In genomic region chr9:78482386-78482785, GRCm38 (mm10) we compare ENCODE assay signal across 8 mouse cellular contexts. TPM values are rescaled to one million over a fixed set of nuclear protein-coding genes. Genes with fewer than 3 reads are reported as not detected.
DNase-seq lines count a peak whose midpoint lies in the region; ATAC-seq lines count a peak whose summit lies in the region.

No protein-coding gene starts in this region.

- no peaks in the 10 kb centered on the region for H3K9me3 ChIP-seq in heart, embryonic 11.5 days (replicated peaks; ENCODE audit: control insufficient read depth, low read length)
- H3K9me3 ChIP-seq in hindbrain, embryonic 15.5 days: no peaks in the 10 kb centered on the region
- no peaks in the 10 kb centered on the region for H3K9me3 ChIP-seq in midbrain, embryonic 11.5 days (ENCODE audit: control insufficient read depth, low read length)

- H3K4me1 ChIP-seq in heart, embryonic 11.5 days (ENCODE audit: control insufficient read depth, insufficient read depth, low read length): peaks cover 6% of the 10 kb centered on the region
- peaks cover 31% of the 10 kb centered on the region for H3K4me1 ChIP-seq in hindbrain, embryonic 15.5 days (replicated peaks)
- H3K4me1 ChIP-seq in midbrain, embryonic 11.5 days (ENCODE audit: control insufficient read depth, insufficient read depth, low read length): peaks cover 8% of the 10 kb centered on the region

- intact Hi-C loops in heart, postnatal 36 days (cut with DNase I): loop anchor here (2.0 kb wide), 1 partner anchor 38 kb away; no protein-coding TSS in a partner anchor
- intact Hi-C loops in gastrocnemius, postnatal 14 days (cut with DNase I; ENCODE audit: low total_unique reads): no loop called here

- H3K27me3 ChIP-seq in heart, embryonic 11.5 days (ENCODE audit: control insufficient read depth, insufficient read depth, low read length): no peaks in the 10 kb centered on the region
- H3K27me3 ChIP-seq in hindbrain, embryonic 15.5 days: no peaks in the 10 kb centered on the region
- H3K27me3 ChIP-seq in midbrain, embryonic 11.5 days (ENCODE audit: control insufficient read depth, insufficient read depth, low read length): no peaks in the 10 kb centered on the region

- no peak for ATAC-seq in heart, embryonic 11.5 days (replicated peaks; ENCODE audit: insufficient number of reproducible peaks, low FRiP score, low TSS enrichment)
- ATAC-seq in hindbrain, embryonic 15.5 days (ENCODE audit: low FRiP score, low read depth): no peak
- no peak for ATAC-seq in midbrain, embryonic 11.5 days (ENCODE audit: low FRiP score)

- peak overlapping the region; percentile 96 for H3K27ac ChIP-seq in heart, embryonic 11.5 days (ENCODE audit: low read depth, low read length)
- H3K27ac ChIP-seq in hindbrain, embryonic 15.5 days (replicated peaks): peak overlapping the region; percentile 96
- peak overlapping the region; percentile 98 for H3K27ac ChIP-seq in midbrain, embryonic 11.5 days (ENCODE audit: low read depth, low read length)

- H3K4me3 ChIP-seq in heart, embryonic 11.5 days (ENCODE audit: low read depth, low read length): peak overlapping the region; percentile 99
- H3K4me3 ChIP-seq in hindbrain, embryonic 15.5 days: peak overlapping the region; percentile 88
- peak overlapping the region; percentile 98 for H3K4me3 ChIP-seq in midbrain, embryonic 11.5 days (ENCODE audit: low read depth, low read length)

- H3K9ac ChIP-seq in heart, embryonic 11.5 days (ENCODE audit: low read depth, low read length): peak overlapping the region; percentile 100
- peak overlapping the region; percentile 59 for H3K9ac ChIP-seq in hindbrain, embryonic 15.5 days
- peak overlapping the region; percentile 90 for H3K9ac ChIP-seq in midbrain, embryonic 11.5 days (ENCODE audit: low read length)

- H3K36me3 ChIP-seq in heart, embryonic 11.5 days (ENCODE audit: control insufficient read depth, insufficient read depth, low read length): peaks cover 18% of the 10 kb centered on the region
- H3K36me3 ChIP-seq in hindbrain, embryonic 15.5 days: peaks cover 18% of the 10 kb centered on the region
- H3K36me3 ChIP-seq in midbrain, embryonic 11.5 days (ENCODE audit: control insufficient read depth, insufficient read depth, low read length): peaks cover 11% of the 10 kb centered on the region; the same call in 1 of the 2 replicates

- no peak for DNase-seq in heart, postnatal 36 days
- DNase-seq in ZHBTc4 (ENCODE audit: low read depth, low spot score): peak; percentile 42
- no peak for DNase-seq in midbrain, embryonic 11.5 days (ENCODE audit: low spot score, missing footprints)
- no peak for DNase-seq in gastrocnemius, postnatal 14 days
- no peak for DNase-seq in urinary bladder, postnatal 36 days (ENCODE audit: low spot score in 2 of 2)
- DNase-seq in c-Kit-positive CD71-positive TER-119-positive erythroid progenitor cells, embryonic 14.5 days (ENCODE audit: low spot score): no peak

- peak overlapping the region; percentile 80 for H3K4me2 ChIP-seq in heart, embryonic 11.5 days
- H3K4me2 ChIP-seq in hindbrain, embryonic 15.5 days: peak overlapping the region; percentile 54
- peak overlapping the region; percentile 52 for H3K4me2 ChIP-seq in midbrain, embryonic 11.5 days

- 19% methylated on average over 3 of the region's 3 CpGs for WGBS in heart, embryonic 11.5 days (ENCODE audit: insufficient replicate concordance)
- WGBS in hindbrain, embryonic 15.5 days: 4% methylated on average over 3 of the region's 3 CpGs
- WGBS in midbrain, embryonic 11.5 days: 9% methylated on average over 3 of the region's 3 CpGs

RNA-seq across cellular contexts. Expression of gene Eef1a1, which starts 6.6 kb away (rescaled TPM):
- polyA plus RNA-seq in heart, embryonic 11.5 days (2014; fragmentation: Nextera tagmentation; extraction: Ambion mirVana): 3,731 and 3,838 TPM in 2 replicates
- total RNA-seq in heart, postnatal 36 days (2021): 1,000 to 10,000 TPM; 1,083 to 1,160 TPM
- 2,946 and 3,077 TPM in 2 replicates for polyA plus RNA-seq in hindbrain, embryonic 15.5 days (2015; fragmentation: Nextera tagmentation; extraction: Ambion mirVana)
- 4,628 and 4,661 TPM in 2 replicates for polyA plus RNA-seq in midbrain, embryonic 11.5 days (2014; fragmentation: Nextera tagmentation; extraction: Ambion mirVana)
- total RNA-seq in gastrocnemius, postnatal 14 days (2021): 1,000 to 10,000 TPM; 1,398 to 1,669 TPM

RNA-seq across cellular contexts. Expression of gene Gm17324, which starts 33.8 kb away (rescaled TPM):
- polyA plus RNA-seq in heart, embryonic 11.5 days (2014; fragmentation: Nextera tagmentation; extraction: Ambion mirVana): 0.46 TPM in 1 of 2 replicates, not detected in the other
- total RNA-seq in heart, postnatal 36 days (2021): not detected
- polyA plus RNA-seq in hindbrain, embryonic 15.5 days (2015; fragmentation: Nextera tagmentation; extraction: Ambion mirVana): 1.9 and 2.9 TPM in 2 replicates
- 0.52 and 1.1 TPM in 2 replicates for polyA plus RNA-seq in midbrain, embryonic 11.5 days (2014; fragmentation: Nextera tagmentation; extraction: Ambion mirVana)
- not detected for total RNA-seq in gastrocnemius, postnatal 14 days (2021)

RNA-seq across cellular contexts. Expression of gene Mto1, which starts 34.4 kb away (rescaled TPM):
- 27.6 and 28.2 TPM in 2 replicates for polyA plus RNA-seq in heart, embryonic 11.5 days (2014; fragmentation: Nextera tagmentation; extraction: Ambion mirVana)
- total RNA-seq in heart, postnatal 36 days (2021): 10 to 100 TPM; 24.3 to 25.2 TPM
- polyA plus RNA-seq in hindbrain, embryonic 15.5 days (2015; fragmentation: Nextera tagmentation; extraction: Ambion mirVana): 28.6 and 30.5 TPM in 2 replicates
- 26.0 and 28.3 TPM in 2 replicates for polyA plus RNA-seq in midbrain, embryonic 11.5 days (2014; fragmentation: Nextera tagmentation; extraction: Ambion mirVana)
- 10 to 100 TPM; 14.4 to 17.3 TPM for total RNA-seq in gastrocnemius, postnatal 14 days (2021)

RNA-seq across cellular contexts. Expression of gene Cgas, which starts 39.3 kb away (rescaled TPM):
- polyA plus RNA-seq in heart, embryonic 11.5 days (2014; fragmentation: Nextera tagmentation; extraction: Ambion mirVana): 0.44 and 0.72 TPM in 2 replicates
- under 1 TPM; 0.54 to 0.56 TPM for total RNA-seq in heart, postnatal 36 days (2021)
- 0.58 and 0.80 TPM in 2 replicates for polyA plus RNA-seq in hindbrain, embryonic 15.5 days (2015; fragmentation: Nextera tagmentation; extraction: Ambion mirVana)
- polyA plus RNA-seq in midbrain, embryonic 11.5 days (2014; fragmentation: Nextera tagmentation; extraction: Ambion mirVana): 0.51 and 0.63 TPM in 2 replicates
- total RNA-seq in gastrocnemius, postnatal 14 days (2021): under 1 TPM; 0.29 to 0.31 TPM
